Mouse (Mus musculus): ENCODE measurements around the gene Parva.

DNA sequence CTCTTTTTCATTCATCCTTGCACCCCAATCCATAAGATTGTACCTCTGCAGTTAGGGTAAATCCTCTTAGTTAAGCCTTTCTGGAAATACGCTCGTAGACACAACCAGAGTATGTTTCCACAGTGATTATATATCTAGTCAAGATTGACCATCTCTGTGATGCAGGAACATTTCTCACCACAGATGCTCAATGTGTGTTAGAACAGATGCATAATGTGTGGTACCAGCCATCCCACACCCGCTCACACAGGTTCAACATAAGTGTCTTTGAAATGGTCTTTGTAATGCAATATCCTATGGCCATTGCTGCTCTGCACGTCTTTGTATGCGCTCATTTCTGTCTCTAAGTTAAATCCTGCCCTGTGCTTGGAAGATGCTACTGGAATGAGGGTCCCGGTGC is 98.2 kb downstream of the Parva start:
- TF ChIP-seq CTCF (IDR thresholded peaks at IDR 0.05; ENCODE audit: control insufficient read depth, insufficient read depth, insufficient read length), result no peak
- no peak for TF ChIP-seq FOSL1 (IDR thresholded peaks at IDR 0.05; ENCODE audit: insufficient read depth, low read length, poor library complexity, severe bottlenecking)
- TF ChIP-seq MYOD1 (IDR thresholded peaks at IDR 0.05; ENCODE audit: control insufficient read depth, insufficient read length, low read depth), result no peak
